Mouse (Mus musculus): ENCODE results near the gene Irak3. TPM values are rescaled to one million over a fixed set of nuclear protein-coding genes. Genes with fewer than 3 reads are reported as not detected.
"Not testable (repeated sequence)": the region's sequence is repeated elsewhere in the genome, so short reads cannot be mapped to it uniquely, and the experiment has no call there.

Gene Irak3
- polyA plus RNA-seq, 1 experiment from 2014 or later = 1.5 TPM

- Histone ChIP-seq H3K4me2 (ENCODE audit: low read length) (no peak overlapping the region), H3K36me3 (ENCODE audit: insufficient read depth, low read length) (peaks cover 16% of the 10 kb centered on the region), H3K4me1 (replicated peaks; ENCODE audit: insufficient read depth, low read length) (no peaks in the 10 kb centered on the region), H3K27me3 (ENCODE audit: insufficient read depth, low read length) (no peaks in the 10 kb centered on the region), H3K4me3 (replicated peaks; ENCODE audit: low read depth, low read length) (no peak overlapping the region), H3K9ac (ENCODE audit: low read depth, low read length) (no peak overlapping the region), H3K9me3 (replicated peaks; ENCODE audit: low read length) (no peaks in the 10 kb centered on the region), H3K27ac (peak overlapping the region; percentile 31; the same call in 1 of the 2 replicates)
- TF ChIP-seq CTCF (IDR thresholded peaks at IDR 0.05; ENCODE audit: low read depth) = no peak
- ATAC-seq (replicated peaks; ENCODE audit: low FRiP score, low read depth) (no peak), DNase-seq (ENCODE audit: low spot score) (no peak)
- WGBS = 78% methylated on average over 14 of the region's 14 CpGs
Measured at GRCm38 (mm10) chr10:120219578-120220359, 17.8 kb upstream of the Irak3 start.

GRCm38 (mm10) chr10:120218996-120219395, 17.1 kb upstream of the Irak3 start:
- DNase-seq (ENCODE audit: low spot score) (no peak), ATAC-seq (replicated peaks; ENCODE audit: low FRiP score, low read depth) (no peak)
- Histone ChIP-seq H3K9me3 (replicated peaks; ENCODE audit: low read length) (no peaks in the 10 kb centered on the region), H3K4me3 (replicated peaks; ENCODE audit: low read depth, low read length) (no peak overlapping the region), H3K4me1 (replicated peaks; ENCODE audit: insufficient read depth, low read length) (no peaks in the 10 kb centered on the region), H3K4me2 (ENCODE audit: low read length) (no peak overlapping the region), H3K27ac (no peak overlapping the region), H3K27me3 (ENCODE audit: insufficient read depth, low read length) (no peaks in the 10 kb centered on the region), H3K36me3 (ENCODE audit: insufficient read depth, low read length) (peaks cover 16% of the 10 kb centered on the region), H3K9ac (ENCODE audit: low read depth, low read length) (no peak overlapping the region)
- no peak for TF ChIP-seq CTCF (IDR thresholded peaks at IDR 0.05; ENCODE audit: low read depth)
- 87% methylated on average over 10 of the region's 10 CpGs for WGBS

GRCm38 (mm10) chr10:120217099-120217498, 15.2 kb upstream of the Irak3 start:
- 83% methylated on average over 1 of the region's 1 CpGs for WGBS

GRCm38 (mm10) chr10:120210096-120210495, 8.2 kb upstream of the Irak3 start:
- H3K27me3 ChIP-seq (ENCODE audit: insufficient read depth, low read length) = no peaks in the 10 kb centered on the region
- peak overlapping the region; percentile 75 for H3K4me2 ChIP-seq (ENCODE audit: low read length)
- H3K9ac ChIP-seq (ENCODE audit: low read depth, low read length) = no peak overlapping the region
- H3K27ac ChIP-seq = peak overlapping the region; percentile 38; the same call in 1 of the 2 replicates
- ATAC-seq (replicated peaks; ENCODE audit: low FRiP score, low read depth) (0 out of 2 replicates have a peak, but pooled peaks have one; percentile 20), DNase-seq (ENCODE audit: low spot score) (no peak)
- H3K9me3 ChIP-seq (replicated peaks; ENCODE audit: low read length) = no peaks in the 10 kb centered on the region
- 0 out of 2 replicates have a peak overlapping the region, but pooled peaks have one; percentile 92 for H3K4me3 ChIP-seq (replicated peaks; ENCODE audit: low read depth, low read length)
- 0 out of 2 replicates have a peak, but pooled peaks cover 4% of the 10 kb centered on the region for H3K4me1 ChIP-seq (replicated peaks; ENCODE audit: insufficient read depth, low read length)
- WGBS = 73% methylated on average over 3 of the region's 3 CpGs
- no peaks in the 10 kb centered on the region for H3K36me3 ChIP-seq (ENCODE audit: insufficient read depth, low read length)
- no peak for TF ChIP-seq CTCF (IDR thresholded peaks at IDR 0.05; ENCODE audit: low read depth)

More at GRCm38 (mm10) chr10:120217099-120217498, 15.2 kb upstream of the Irak3 start:
- peaks cover 16% of the 10 kb centered on the region for H3K36me3 ChIP-seq (ENCODE audit: insufficient read depth, low read length)
- not testable (repeated sequence) for H3K4me2 ChIP-seq (ENCODE audit: low read length); H3K4me1 ChIP-seq (replicated peaks; ENCODE audit: insufficient read depth, low read length); H3K27ac ChIP-seq; H3K9ac ChIP-seq (ENCODE audit: low read depth, low read length); H3K4me3 ChIP-seq (replicated peaks; ENCODE audit: low read depth, low read length); H3K27me3 ChIP-seq (ENCODE audit: insufficient read depth, low read length); DNase-seq (ENCODE audit: low spot score); H3K9me3 ChIP-seq (replicated peaks; ENCODE audit: low read length); ATAC-seq (replicated peaks; ENCODE audit: low FRiP score, low read depth)

GRCm38 (mm10) chr10:120209539-120209925, 7.6 kb upstream of the Irak3 start:
- 45% methylated on average over 6 of the region's 6 CpGs for WGBS
- ATAC-seq (replicated peaks; ENCODE audit: low FRiP score, low read depth) (0 out of 2 replicates have a peak, but pooled peaks have one; percentile 4), DNase-seq (ENCODE audit: low spot score) (no peak)
- Histone ChIP-seq H3K27ac (peak overlapping the region; percentile 38; the same call in 1 of the 2 replicates), H3K9ac (ENCODE audit: low read depth, low read length) (peak overlapping the region; percentile 79; the same call in 1 of the 2 replicates), H3K9me3 (replicated peaks; ENCODE audit: low read length) (no peaks in the 10 kb centered on the region), H3K36me3 (ENCODE audit: insufficient read depth, low read length) (no peaks in the 10 kb centered on the region), H3K4me1 (replicated peaks; ENCODE audit: insufficient read depth, low read length) (0 out of 2 replicates have a peak, but pooled peaks cover 4% of the 10 kb centered on the region), H3K27me3 (ENCODE audit: insufficient read depth, low read length) (no peaks in the 10 kb centered on the region), H3K4me2 (ENCODE audit: low read length) (peak overlapping the region; percentile 75), H3K4me3 (replicated peaks; ENCODE audit: low read depth, low read length) (peak overlapping the region; percentile 92)
- TF ChIP-seq CTCF (IDR thresholded peaks at IDR 0.05; ENCODE audit: low read depth) = no peak

GRCm38 (mm10) chr10:120208575-120209538, 6.9 kb upstream of the Irak3 start:
- peak overlapping the region; percentile 79 for H3K9ac ChIP-seq (ENCODE audit: low read depth, low read length)
- DNase-seq (ENCODE audit: low spot score) (peak; percentile 94), ATAC-seq (replicated peaks; ENCODE audit: low FRiP score, low read depth) (peak; percentile 95)
- peak overlapping the region; percentile 74 for H3K27ac ChIP-seq
- 0 out of 2 replicates have a peak, but pooled peaks cover 4% of the 10 kb centered on the region for H3K4me1 ChIP-seq (replicated peaks; ENCODE audit: insufficient read depth, low read length)
- 2% methylated on average over 53 of the region's 53 CpGs for WGBS
- peak; percentile 49; the same call in 1 of the 2 replicates for TF ChIP-seq CTCF (IDR thresholded peaks at IDR 0.05; ENCODE audit: low read depth)
- no peaks in the 10 kb centered on the region for H3K9me3 ChIP-seq (replicated peaks; ENCODE audit: low read length)
- H3K4me2 ChIP-seq (ENCODE audit: low read length) = peak overlapping the region; percentile 75
- peak overlapping the region; percentile 92 for H3K4me3 ChIP-seq (replicated peaks; ENCODE audit: low read depth, low read length)
- no peaks in the 10 kb centered on the region for H3K27me3 ChIP-seq (ENCODE audit: insufficient read depth, low read length)
- no peaks in the 10 kb centered on the region for H3K36me3 ChIP-seq (ENCODE audit: insufficient read depth, low read length)
